In the genomic region with DNA sequence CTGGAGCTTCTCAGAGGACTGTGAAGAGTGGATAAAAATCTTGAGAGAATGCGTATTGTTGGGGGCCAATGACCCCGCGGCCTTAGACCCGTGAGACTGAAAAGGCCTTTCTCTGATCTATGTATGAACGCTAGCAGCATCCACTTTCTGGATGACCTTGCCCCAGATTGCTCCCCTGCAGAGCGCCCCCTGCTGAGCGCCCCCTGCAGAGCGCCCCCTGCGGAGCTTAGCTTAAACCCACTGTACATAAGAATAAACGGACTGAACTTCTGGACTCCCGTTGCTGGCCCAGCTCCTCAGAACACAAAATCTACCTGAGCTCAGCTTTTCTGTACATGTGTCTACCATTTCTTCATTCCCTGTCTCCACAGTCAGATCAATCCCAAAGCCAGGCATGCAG, we compare ENCODE assay signal across 29 mouse cellular contexts. TPM values are rescaled to one million over a fixed set of nuclear protein-coding genes. Genes with fewer than 3 reads are reported as not detected.
DNase-seq lines count a peak whose midpoint lies in the region; TF ChIP-seq lines count a peak whose summit lies in the region.
"Had no signal": no experiment of that assay in that cellular context is flagged by ENCODE, and none has a peak within 500 bp of the region (broad histone marks: within the 10 kb centered on the region; RNA-seq: fewer than 3 reads in every experiment).

No protein-coding gene starts in this region.

- no peak overlapping the region for H3K4me3 ChIP-seq in layer of hippocampus, adult 2 months
- H3K4me3 ChIP-seq: embryonic facial prominence, embryonic 12.5 days; heart, adult 2 months; heart, embryonic 12.5 days; hindbrain, embryonic 13.5 days; left cerebral cortex, adult 2 months; limb, embryonic 13.5 days; liver, embryonic 13.5 days; lung, embryonic 15.5 days; midbrain, embryonic 13.5 days; neural tube, embryonic 13.5 days had no signal

- H3K27ac ChIP-seq in layer of hippocampus, adult 2 months = no peak overlapping the region
- H3K27ac ChIP-seq: heart, adult 2 months; hindbrain, embryonic 13.5 days; left cerebral cortex, adult 2 months; limb, embryonic 13.5 days; liver, embryonic 13.5 days; lung, embryonic 15.5 days; macrophage; midbrain, embryonic 13.5 days; neural tube, embryonic 13.5 days had no signal

- peak; percentile 28; the same call in 1 of the 2 replicates for TF ChIP-seq CTCF in layer of hippocampus, adult 2 months (conservative IDR thresholded peaks at IDR 0.05)

- no peak for DNase-seq in layer of hippocampus, adult 2 months (ENCODE audit: low spot score in 2 of 2)
- no peak for DNase-seq in layer of hippocampus, adult 9-10 months (ENCODE audit: low spot score)
- peak; percentile 23 for DNase-seq in thymus, postnatal 4 days
- DNase-seq in thymus, postnatal 0 days (ENCODE audit: low spot score) = no peak
- DNase-seq in ZHBTc4 (ENCODE audit: low read depth, low spot score) = peak; percentile 64
- no peak for DNase-seq in testis, postnatal 14 days (ENCODE audit: low spot score)
- no peak for DNase-seq in frontal cortex, adult 2 months (ENCODE audit: extremely low spot score in 1 of 2, low spot score in 1 of 2)
- DNase-seq: adrenal gland, postnatal 10 days; B cell, adult 2 months; cerebellum, adult 11-12 months; cerebellum, adult 9-11 months; embryo, embryonic 11 days; heart, adult 2 months; heart, postnatal 4 days; kidney, adult 8-10 months; kidney, postnatal 14 days; liver, embryonic 13.5 days; thymus, adult 18-20 months; thymus, postnatal 36 days had no signal

RNA-seq across cellular contexts. Expression of a gene that starts 27.7 kb away (rescaled TPM):
- under 1 TPM in 1 of 2 experiments, not detected in 1; 0.33 TPM for total RNA-seq in layer of hippocampus, adult 2 months (2021)
- 4.7 and 5.4 TPM in 2 replicates for polyA plus RNA-seq in thymus, postnatal 0 days (2015; fragmentation: Nextera tagmentation; extraction: Ambion mirVana)
- polyA plus RNA-seq in frontal cortex, adult 2 months (2012; rRNA removed) = 0.68 and 0.69 TPM in 2 replicates
- total RNA-seq: megakaryocyte-erythroid progenitor cell, adult 5-6 weeks had no signal
- polyA plus RNA-seq: liver, embryonic 13.5 days; macrophage; neural tube, embryonic 13.5 days had no signal

Comparison
In these comparisons a context has a peak if more than half of its experiments do, and no peak if none do; other contexts are left out.
1. DNase-seq: peak in thymus, postnatal 4 days (single experiment) and ZHBTc4 (single experiment); none in layer of hippocampus, adult 2 months (0 of 2), layer of hippocampus, adult 9-10 months (single experiment), thymus, postnatal 0 days (single experiment), testis, postnatal 14 days (single experiment) and frontal cortex, adult 2 months (0 of 2).